Mouse (Mus musculus) embryonic facial prominence, embryonic 10.5 days (tissue): Measurements from ENCODE around the gene Pask. TPM values are rescaled to one million over a fixed set of nuclear protein-coding genes. Genes with fewer than 3 reads are reported as not detected.
A peak's percentile ranks its signal among the peaks of the same experiment; 100 is the strongest.

Source experiments
- DNase-seq: peaks from one replicate; pipeline ENCODE4 v3.0.0-alpha.2; 2017; ENCODE audit warnings: low spot score
- H3K27ac ChIP-seq: fragments of 300-500 bp; sonication (generic); replicated peaks from 2 replicates; pipeline ENCODE4 v1.5.1; 2016; ENCODE audit warnings: mild to moderate bottlenecking
- H3K27me3 ChIP-seq: fragments of 300-500 bp; sonication (generic); replicated peaks from 2 replicates; pipeline ENCODE4 v1.6.1; 2016; ENCODE audit warnings: low read depth, mild to moderate bottlenecking; ENCODE audit not compliant: poor library complexity, severe bottlenecking
- H3K36me3 ChIP-seq: fragments of 300-500 bp; sonication (generic); replicated peaks from 2 replicates; pipeline ENCODE4 v1.6.1; 2016; ENCODE audit warnings: mild to moderate bottlenecking, moderate library complexity
- H3K4me1 ChIP-seq: fragments of 300-500 bp; sonication (generic); 2 replicates; pipeline ENCODE4 v1.6.1; 2016
- H3K4me3 ChIP-seq: fragments of 300-500 bp; sonication (generic); 2 replicates; pipeline ENCODE4 v1.5.1; 2016; ENCODE audit warnings: mild to moderate bottlenecking, moderate library complexity
- H3K9me3 ChIP-seq: fragments of 300-500 bp; sonication (generic); 2 replicates; pipeline ENCODE4 v1.6.1; 2016; ENCODE audit warnings: mild to moderate bottlenecking
- WGBS: fragments of 180-500 bp; shearing (Covaris S2); methylation state at CpG from one replicate; pipeline ENCODE4 v1.1.7; 2016; 5-methylcytosine and 5-hydroxymethylcytosine counted together
- microRNA-seq: library from miRNA; unstranded; fragments of <30 nt; microRNA quantifications from one replicate; pipeline ENCODE4, GENCODE M21; 2017
- polyA plus RNA-seq: library from polyadenylated mRNA; unstranded; fragments of >200 nt; fragmentation: Nextera tagmentation; extraction: Ambion mirVana; gene quantifications from 2 replicates; pipeline ENCODE4 v1.2.1, GENCODE M21; 2016

Gene Pask
- polyA plus RNA-seq, 1 experiment from 2014 or later, result 30.9 TPM

- Histone ChIP-seq H3K27me3 (no peaks in the 10 kb centered on the region), H3K27ac (no peak overlapping the region), H3K4me1 (peaks cover 12% of the 10 kb centered on the region), H3K36me3 (no peaks in the 10 kb centered on the region; the same call in 1 of the 2 replicates), H3K9me3 (no peaks in the 10 kb centered on the region), H3K4me3 (no peak overlapping the region)
- 74% methylated on average over 6 of the region's 6 CpGs for WGBS
- no peak for DNase-seq
Observed at GRCm38 (mm10) chr1:93271751-93272150, 71.5 kb downstream of the Pask start.

- no peak for DNase-seq
- no peaks in the 10 kb centered on the region for H3K9me3 ChIP-seq
- no peak overlapping the region for H3K27ac ChIP-seq
- WGBS, result 64% methylated on average over 3 of the region's 3 CpGs
- no peaks in the 10 kb centered on the region for H3K27me3 ChIP-seq
- H3K36me3 ChIP-seq, result no peaks in the 10 kb centered on the region; the same call in 1 of the 2 replicates
- peaks cover 14% of the 10 kb centered on the region for H3K4me1 ChIP-seq
- no peak overlapping the region for H3K4me3 ChIP-seq
Observed at GRCm38 (mm10) chr1:93270516-93271240, 72.6 kb downstream of the Pask start.

DNA sequence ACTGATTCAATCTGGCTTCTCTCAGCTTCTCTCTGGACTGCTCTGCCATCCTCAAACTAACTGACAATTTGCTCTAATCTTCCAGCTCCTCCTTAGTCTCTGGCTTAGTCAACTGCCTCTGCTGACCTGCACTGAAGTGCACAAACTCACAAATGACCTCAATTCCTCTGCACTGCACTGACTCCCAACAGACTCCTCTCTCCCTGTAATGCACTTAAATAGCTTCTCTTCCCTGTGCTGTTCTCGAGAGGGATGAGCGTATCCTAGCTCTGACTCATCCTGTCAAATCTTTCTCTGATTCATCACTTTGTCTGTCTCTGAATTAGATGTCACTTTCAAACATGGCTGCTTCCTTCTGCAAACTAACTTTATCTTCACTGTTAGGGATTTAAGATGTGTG is 75.0 kb downstream of the Pask start:
- DNase-seq, result no peak

GRCm38 (mm10) chr1:93267207-93267606 is 76.1 kb downstream of the Pask start:
- peak; percentile 22 for DNase-seq
- H3K9me3 ChIP-seq, result no peaks in the 10 kb centered on the region
- 41% methylated on average over 3 of the region's 3 CpGs for whole genome bisulfite sequencing

More for the DNA sequence above, 75.0 kb downstream of the Pask start:
- no peaks in the 10 kb centered on the region for H3K36me3 ChIP-seq
- no peaks in the 10 kb centered on the region for H3K27me3 ChIP-seq
- no peak overlapping the region for H3K4me3 ChIP-seq
- H3K9me3 ChIP-seq, result no peaks in the 10 kb centered on the region
- peaks cover 14% of the 10 kb centered on the region for H3K4me1 ChIP-seq
- no peak overlapping the region for H3K27ac ChIP-seq
- WGBS, result 88% methylated on average over 2 of the region's 2 CpGs

More at GRCm38 (mm10) chr1:93267207-93267606, 76.1 kb downstream of the Pask start:
- H3K27me3 ChIP-seq, result no peaks in the 10 kb centered on the region
- H3K36me3 ChIP-seq, result no peaks in the 10 kb centered on the region; the same call in 1 of the 2 replicates
- H3K27ac ChIP-seq, result no peak overlapping the region
- peaks cover 11% of the 10 kb centered on the region for H3K4me1 ChIP-seq
- no peak overlapping the region for H3K4me3 ChIP-seq

Small RNA genes lying within 50 kb of the gene (microRNA-seq; reads per million reads assigned to microRNA genes)
- gene Mir6345, result not detected
- not detected for gene Mir6901
- gene Mir6902, result 0.91 reads per million

Other genes starting within 250 kb of the Pask start
- 23.9 and 27.5 TPM in 2 replicates for gene Kif1a, start 241.5 kb downstream of the Pask start, polyA plus RNA-seq
- gene Agxt, start 208.2 kb downstream of the Pask start, polyA plus RNA-seq, result not detected in 2 replicates
- 0.87 and 1.5 TPM in 2 replicates for gene 2310007B03Rik, start 182.5 kb downstream of the Pask start, polyA plus RNA-seq
- 0.19 and 0.20 TPM in 2 replicates for gene Crocc2, start 174.8 kb downstream of the Pask start, polyA plus RNA-seq
- gene Sned1, start 107.6 kb downstream of the Pask start, polyA plus RNA-seq, result 6.5 and 9.6 TPM in 2 replicates
- 35.8 and 38.2 TPM in 2 replicates for gene Mterf4, start 37.6 kb downstream of the Pask start, polyA plus RNA-seq
- gene Ppp1r7, start 628 bp downstream of the Pask start, polyA plus RNA-seq, result 78.8 and 84.4 TPM in 2 replicates
- 0.14 and 0.84 TPM in 2 replicates for gene Ano7, start 30.4 kb upstream of the Pask start, polyA plus RNA-seq
- gene Hdlbp, start 135.3 kb upstream of the Pask start, polyA plus RNA-seq, result 124 and 126 TPM in 2 replicates
- gene Farp2, start 168.6 kb upstream of the Pask start, polyA plus RNA-seq, result 5.9 and 6.4 TPM in 2 replicates